Mouse (Mus musculus): ENCODE measurements around the gene Thyn1.

Thyn1 gene

GRCm38 (mm10) chr9:26999461-27000395 lies at the start of gene Thyn1, which contains the start of gene Acad8:
Gene Thyn1 (plus strand): TSS chr9:26999710.
Gene Acad8 (minus strand): TSS chr9:26999566.
- DNase-seq (ENCODE audit: low read depth, low spot score): peak; percentile 95

GRCm38 (mm10) chr9:26977754-26978153 lies 21.8 kb upstream of the Thyn1 start:
- DNase-seq (ENCODE audit: low read depth, low spot score): no peak

- DNase-seq (ENCODE audit: low read depth, low spot score): no peak
Measured at GRCm38 (mm10) chr9:26978776-26979175, 20.7 kb upstream of the Thyn1 start.

- no peak for DNase-seq (ENCODE audit: low read depth, low spot score)
Measured at GRCm38 (mm10) chr9:26985090-26985613, 14.4 kb upstream of the Thyn1 start.

GRCm38 (mm10) chr9:26985668-26986277 lies 13.7 kb upstream of the Thyn1 start:
- no peak for DNase-seq (ENCODE audit: low read depth, low spot score)

GRCm38 (mm10) chr9:26990181-26990580 lies 9.3 kb upstream of the Thyn1 start:
- no peak for DNase-seq (ENCODE audit: low read depth, low spot score)

- DNase-seq (ENCODE audit: low read depth, low spot score): no peak
Measured at GRCm38 (mm10) chr9:26993118-26993517, 6.4 kb upstream of the Thyn1 start.

- DNase-seq (ENCODE audit: low read depth, low spot score): no peak
Measured at GRCm38 (mm10) chr9:26993900-26994299, 5.6 kb upstream of the Thyn1 start.

- peak; percentile 7 for DNase-seq (ENCODE audit: low read depth, low spot score)
Measured at GRCm38 (mm10) chr9:26997062-26997461, 2.4 kb upstream of the Thyn1 start.

GRCm38 (mm10) chr9:26997501-26997900 lies 2.0 kb upstream of the Thyn1 start:
- DNase-seq (ENCODE audit: low read depth, low spot score): no peak

GRCm38 (mm10) chr9:26998669-26999460 lies 645 bp upstream of the Thyn1 start:
- peak; percentile 6 for DNase-seq (ENCODE audit: low read depth, low spot score)

- DNase-seq (ENCODE audit: low read depth, low spot score): no peak
Measured at GRCm38 (mm10) chr9:27005231-27005630, 5.7 kb downstream of the Thyn1 start.

- DNase-seq (ENCODE audit: low read depth, low spot score): no peak
Measured at GRCm38 (mm10) chr9:27005933-27006332, 6.4 kb downstream of the Thyn1 start.

GRCm38 (mm10) chr9:27006866-27007265 lies 7.4 kb downstream of the Thyn1 start:
- DNase-seq (ENCODE audit: low read depth, low spot score): no peak

- no peak for DNase-seq (ENCODE audit: low read depth, low spot score)
Measured at GRCm38 (mm10) chr9:27009231-27009630, 9.7 kb downstream of the Thyn1 start.

GRCm38 (mm10) chr9:27011572-27011971 lies 12.1 kb downstream of the Thyn1 start:
- DNase-seq (ENCODE audit: low read depth, low spot score): no peak

- no peak for DNase-seq (ENCODE audit: low read depth, low spot score)
Measured at GRCm38 (mm10) chr9:27018961-27019360, 19.5 kb downstream of the Thyn1 start.

- peak; percentile 33 for DNase-seq (ENCODE audit: low read depth, low spot score)
Measured at GRCm38 (mm10) chr9:27023681-27024080, 24.2 kb downstream of the Thyn1 start.

GRCm38 (mm10) chr9:27026708-27027107 lies 27.2 kb downstream of the Thyn1 start:
- no peak for DNase-seq (ENCODE audit: low read depth, low spot score)

GRCm38 (mm10) chr9:27029022-27029827 lies 29.7 kb downstream of the Thyn1 start:
- DNase-seq (ENCODE audit: low read depth, low spot score): peak; percentile 77
